In the genomic region with DNA sequence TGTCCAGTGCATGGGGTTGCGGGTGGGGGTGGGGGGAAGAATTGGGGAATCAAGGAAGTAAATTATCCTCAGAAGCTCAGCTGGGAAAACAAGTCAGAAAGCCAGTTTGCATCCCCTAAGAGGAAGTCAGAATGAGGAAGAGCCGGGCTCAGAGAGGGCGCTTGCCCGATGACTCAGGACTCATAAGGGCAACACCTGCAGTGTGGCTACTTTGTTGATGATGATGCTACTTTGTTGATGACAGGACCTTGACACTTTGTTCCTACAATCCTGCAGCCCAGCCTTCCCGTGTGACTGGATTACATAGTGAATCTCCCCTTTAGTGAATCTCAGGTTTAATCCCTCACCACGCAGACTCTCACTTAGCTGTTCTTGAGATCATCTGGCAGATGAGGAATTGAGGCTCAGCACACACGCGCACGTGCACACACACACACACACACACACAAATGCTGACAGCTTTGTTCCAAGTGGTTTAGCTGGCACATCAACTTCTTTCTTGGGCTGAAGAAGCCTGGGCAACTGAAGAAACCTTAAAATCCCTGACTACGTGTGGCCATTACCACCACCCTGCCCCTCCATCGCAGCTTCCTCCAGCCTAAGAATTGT, we compare ENCODE assay signal across 10 mouse cellular contexts. TPM values are rescaled to one million over a fixed set of nuclear protein-coding genes. Genes with fewer than 3 reads are reported as not detected.
A peak's percentile ranks its signal among the peaks of the same experiment; 100 is the strongest.
DNase-seq lines count a peak whose midpoint lies in the region; ATAC-seq and TF ChIP-seq lines count a peak whose summit lies in the region.
"Had no signal": no experiment of that assay in that cellular context is flagged by ENCODE, and none has a peak within 500 bp of the region (broad histone marks: within the 10 kb centered on the region; RNA-seq: fewer than 3 reads in every experiment).

No protein-coding gene starts in this region.

- no peaks in the 10 kb centered on the region for H3K36me3 ChIP-seq in forebrain, embryonic 10.5 days (replicated peaks)
- no peaks in the 10 kb centered on the region for H3K36me3 ChIP-seq in forebrain, embryonic 12.5 days (replicated peaks)
- no peaks in the 10 kb centered on the region for H3K36me3 ChIP-seq in neural tube, embryonic 15.5 days
- H3K36me3 ChIP-seq: hindbrain, embryonic 13.5 days had no signal

- H3K4me2 ChIP-seq in forebrain, embryonic 12.5 days: no peak overlapping the region
- H3K4me2 ChIP-seq in neural tube, embryonic 15.5 days: no peak overlapping the region
- H3K4me2 ChIP-seq: hindbrain, embryonic 13.5 days had no signal

- 90% methylated on average over 11 of the region's 11 CpGs for WGBS in forebrain, embryonic 10.5 days
- WGBS in forebrain, embryonic 12.5 days: 93% methylated on average over 11 of the region's 11 CpGs
- WGBS in neural tube, embryonic 15.5 days: 79% methylated on average over 11 of the region's 11 CpGs
- WGBS in cerebellum, adult 2 months: 74% methylated on average over 11 of the region's 11 CpGs

- peak overlapping the region; percentile 31; the same call in 1 of the 2 replicates for H3K27ac ChIP-seq in forebrain, embryonic 10.5 days
- H3K27ac ChIP-seq in forebrain, embryonic 12.5 days: no peak overlapping the region
- peak overlapping the region; percentile 68; the same call in 1 of the 2 replicates for H3K27ac ChIP-seq in layer of hippocampus, adult 2 months
- H3K27ac ChIP-seq in neural tube, embryonic 15.5 days (replicated peaks): peak overlapping the region; percentile 92
- no peak overlapping the region for H3K27ac ChIP-seq in cerebellum, adult 2 months (ENCODE audit: insufficient read depth, low read length)

- DNase-seq in forebrain, embryonic 10.5 days (ENCODE audit: extremely low spot score, low spot score): no peak
- no peak for DNase-seq in layer of hippocampus, adult 2 months (ENCODE audit: low spot score in 2 of 2)
- DNase-seq in layer of hippocampus, postnatal 10 days (ENCODE audit: low spot score in 2 of 2): no peak
- DNase-seq in cerebellum, adult 2 months: no peak
- DNase-seq in layer of hippocampus, adult 8-10 months (ENCODE audit: low spot score in 2 of 2): no peak
- DNase-seq: adrenal gland, adult 2 months had no signal

- no peak overlapping the region for H3K9ac ChIP-seq in forebrain, embryonic 12.5 days
- no peak overlapping the region for H3K9ac ChIP-seq in neural tube, embryonic 15.5 days (replicated peaks)

- peaks cover 73% of the 10 kb centered on the region for H3K4me1 ChIP-seq in forebrain, embryonic 10.5 days
- H3K4me1 ChIP-seq in forebrain, embryonic 12.5 days: peaks cover 54% of the 10 kb centered on the region
- peaks cover 67% of the 10 kb centered on the region for H3K4me1 ChIP-seq in neural tube, embryonic 15.5 days
- H3K4me1 ChIP-seq in cerebellum, adult 2 months (ENCODE audit: control insufficient read depth, insufficient read depth, low read length): peaks cover 75% of the 10 kb centered on the region

- no peak for TF ChIP-seq POLR2A in cerebellum, adult 2 months (IDR thresholded peaks at IDR 0.05; ENCODE audit: borderline replicate concordance, insufficient read depth, low read length)

- ATAC-seq in forebrain, embryonic 12.5 days (ENCODE audit: low FRiP score): no peak
- peak; percentile 58 to 77; a peak in 3 of 4 replicates for ATAC-seq in hematopoietic stem cell, adult 5-6 weeks (replicated peaks in 1 of 2; ENCODE audit: insufficient read depth in 1 of 2, low FRiP score in 2 of 2, low TSS enrichment in 1 of 2, low read depth in 1 of 2, poor library complexity in 2 of 2, severe bottlenecking in 2 of 2)
- ATAC-seq in neural tube, embryonic 15.5 days (ENCODE audit: low FRiP score): no peak

- H3K9me3 ChIP-seq in forebrain, embryonic 10.5 days: no peaks in the 10 kb centered on the region
- no peaks in the 10 kb centered on the region for H3K9me3 ChIP-seq in forebrain, embryonic 12.5 days
- H3K9me3 ChIP-seq in neural tube, embryonic 15.5 days (replicated peaks): no peaks in the 10 kb centered on the region
- H3K9me3 ChIP-seq: hindbrain, embryonic 13.5 days had no signal

- no peak overlapping the region for H3K4me3 ChIP-seq in forebrain, embryonic 10.5 days
- H3K4me3 ChIP-seq in forebrain, embryonic 12.5 days (replicated peaks): no peak overlapping the region
- H3K4me3 ChIP-seq in layer of hippocampus, adult 2 months: no peak overlapping the region
- H3K4me3 ChIP-seq in neural tube, embryonic 15.5 days (replicated peaks): no peak overlapping the region
- H3K4me3 ChIP-seq in cerebellum, adult 2 months (replicated peaks; ENCODE audit: insufficient read depth, low read depth, low read length): no peak overlapping the region
- H3K4me3 ChIP-seq: hindbrain, embryonic 13.5 days had no signal

- TF ChIP-seq CTCF in layer of hippocampus, adult 2 months (conservative IDR thresholded peaks at IDR 0.05): no peak
- no peak for TF ChIP-seq CTCF in cerebellum, adult 2 months (IDR thresholded peaks at IDR 0.05; ENCODE audit: borderline replicate concordance, insufficient read depth, low read depth, low read length)

- no peaks in the 10 kb centered on the region for H3K27me3 ChIP-seq in forebrain, embryonic 10.5 days (ENCODE audit: poor library complexity, severe bottlenecking)
- H3K27me3 ChIP-seq in forebrain, embryonic 12.5 days: no peaks in the 10 kb centered on the region; the same call in 1 of the 2 replicates
- no peaks in the 10 kb centered on the region for H3K27me3 ChIP-seq in neural tube, embryonic 15.5 days (replicated peaks)
- H3K27me3 ChIP-seq in cerebellum, adult 2 months (ENCODE audit: control insufficient read depth, insufficient read depth, low read length): no peaks in the 10 kb centered on the region
- H3K27me3 ChIP-seq: hindbrain, embryonic 13.5 days had no signal

RNA-seq across cellular contexts. Expression of a gene that starts 18.1 kb away (rescaled TPM):
- 10.7 and 11.7 TPM in 2 replicates for polyA plus RNA-seq in forebrain, embryonic 10.5 days (2016; fragmentation: Nextera tagmentation; extraction: Ambion mirVana)
- 11.8 and 15.1 TPM in 2 replicates for polyA plus RNA-seq in forebrain, embryonic 12.5 days (2016; fragmentation: Nextera tagmentation; extraction: Ambion mirVana)
- total RNA-seq in layer of hippocampus, adult 2 months (2021): 10 to 100 TPM; 34.8 to 40.8 TPM
- 10 to 100 TPM; 44.1 to 47.4 TPM for total RNA-seq in layer of hippocampus, postnatal 10 days (2021)
- 7.3 and 9.8 TPM in 2 replicates for total RNA-seq in hematopoietic stem cell, adult 5-6 weeks (2017)
- polyA plus RNA-seq in neural tube, embryonic 15.5 days (2015; fragmentation: Nextera tagmentation; extraction: Ambion mirVana): 20.9 and 21.7 TPM in 2 replicates
- 47.3 and 56.6 TPM in 2 replicates for polyA plus RNA-seq in cerebellum, adult 2 months (2012; rRNA removed)
- total RNA-seq in layer of hippocampus, adult 8-10 months (2022): 10 to 100 TPM; 38.2 to 43.8 (median 41.1) TPM

RNA-seq across cellular contexts. Expression of a gene that starts 18.4 kb away (rescaled TPM):
- polyA plus RNA-seq in forebrain, embryonic 10.5 days (2016; fragmentation: Nextera tagmentation; extraction: Ambion mirVana): 0.37 and 0.84 TPM in 2 replicates
- 1.3 and 1.4 TPM in 2 replicates for polyA plus RNA-seq in forebrain, embryonic 12.5 days (2016; fragmentation: Nextera tagmentation; extraction: Ambion mirVana)
- total RNA-seq in layer of hippocampus, adult 2 months (2021): 1 to 10 TPM in 1 of 2 experiments, under 1 TPM in 1; 1.00 to 1.2 TPM
- total RNA-seq in layer of hippocampus, postnatal 10 days (2021): 1 to 10 TPM in 1 of 2 experiments, under 1 TPM in 1; 0.91 to 1.2 TPM
- total RNA-seq in hematopoietic stem cell, adult 5-6 weeks (2017): not detected in 2 replicates
- polyA plus RNA-seq in neural tube, embryonic 15.5 days (2015; fragmentation: Nextera tagmentation; extraction: Ambion mirVana): 1.3 and 1.5 TPM in 2 replicates
- 1.8 and 2.0 TPM in 2 replicates for polyA plus RNA-seq in cerebellum, adult 2 months (2012; rRNA removed)
- total RNA-seq in layer of hippocampus, adult 8-10 months (2022): 1 to 10 TPM; 1.2 to 1.6 (median 1.5) TPM

RNA-seq across cellular contexts. Expression of a gene that starts 42.0 kb away (rescaled TPM):
- polyA plus RNA-seq in forebrain, embryonic 10.5 days (2016; fragmentation: Nextera tagmentation; extraction: Ambion mirVana): 16.5 and 17.8 TPM in 2 replicates
- polyA plus RNA-seq in forebrain, embryonic 12.5 days (2016; fragmentation: Nextera tagmentation; extraction: Ambion mirVana): 13.6 and 16.6 TPM in 2 replicates
- 10 to 100 TPM; 23.7 to 28.0 TPM for total RNA-seq in layer of hippocampus, adult 2 months (2021)
- 10 to 100 TPM; 24.1 to 27.3 TPM for total RNA-seq in layer of hippocampus, postnatal 10 days (2021)
- 1.8 TPM in 2 replicates for total RNA-seq in hematopoietic stem cell, adult 5-6 weeks (2017)
- polyA plus RNA-seq in neural tube, embryonic 15.5 days (2015; fragmentation: Nextera tagmentation; extraction: Ambion mirVana): 29.4 and 34.0 TPM in 2 replicates
- 43.7 and 47.3 TPM in 2 replicates for polyA plus RNA-seq in cerebellum, adult 2 months (2012; rRNA removed)
- 10 to 100 TPM; 22.1 to 27.3 (median 24.7) TPM for total RNA-seq in layer of hippocampus, adult 8-10 months (2022)

RNA-seq across cellular contexts. Expression of a gene that starts 42.1 kb away (rescaled TPM):
- 63.3 and 64.1 TPM in 2 replicates for polyA plus RNA-seq in forebrain, embryonic 10.5 days (2016; fragmentation: Nextera tagmentation; extraction: Ambion mirVana)
- 50.7 and 52.6 TPM in 2 replicates for polyA plus RNA-seq in forebrain, embryonic 12.5 days (2016; fragmentation: Nextera tagmentation; extraction: Ambion mirVana)
- 10 to 100 TPM; 36.8 to 37.2 TPM for total RNA-seq in layer of hippocampus, adult 2 months (2021)
- total RNA-seq in layer of hippocampus, postnatal 10 days (2021): 10 to 100 TPM; 45.0 to 45.1 TPM
- total RNA-seq in hematopoietic stem cell, adult 5-6 weeks (2017): 46.9 and 52.5 TPM in 2 replicates
- 35.7 and 42.0 TPM in 2 replicates for polyA plus RNA-seq in neural tube, embryonic 15.5 days (2015; fragmentation: Nextera tagmentation; extraction: Ambion mirVana)
- polyA plus RNA-seq in cerebellum, adult 2 months (2012; rRNA removed): 24.1 and 25.4 TPM in 2 replicates
- 10 to 100 TPM; 32.8 to 37.1 (median 35.7) TPM for total RNA-seq in layer of hippocampus, adult 8-10 months (2022)

RNA-seq across cellular contexts. Expression of a gene that starts 59.4 kb away (rescaled TPM):
- polyA plus RNA-seq in forebrain, embryonic 10.5 days (2016; fragmentation: Nextera tagmentation; extraction: Ambion mirVana): 3.7 and 4.4 TPM in 2 replicates
- polyA plus RNA-seq in forebrain, embryonic 12.5 days (2016; fragmentation: Nextera tagmentation; extraction: Ambion mirVana): 2.3 and 2.8 TPM in 2 replicates
- 10 to 100 TPM in 1 of 2 experiments, 1 to 10 TPM in 1; 8.7 to 12.1 TPM for total RNA-seq in layer of hippocampus, adult 2 months (2021)
- 1 to 10 TPM; 5.5 to 5.7 TPM for total RNA-seq in layer of hippocampus, postnatal 10 days (2021)
- total RNA-seq in hematopoietic stem cell, adult 5-6 weeks (2017): 8.4 and 13.2 TPM in 2 replicates
- polyA plus RNA-seq in neural tube, embryonic 15.5 days (2015; fragmentation: Nextera tagmentation; extraction: Ambion mirVana): 2.8 and 4.4 TPM in 2 replicates
- polyA plus RNA-seq in cerebellum, adult 2 months (2012; rRNA removed): 8.2 TPM in 2 replicates
- 10 to 100 TPM in 1 of 4 experiments, 1 to 10 TPM in 3; 9.6 to 10.8 (median 9.8) TPM for total RNA-seq in layer of hippocampus, adult 8-10 months (2022)

Comparison
In these comparisons a context has a peak if more than half of its experiments do, and no peak if none do; other contexts are left out.
1. H3K27ac ChIP-seq: peak in forebrain, embryonic 10.5 days (single experiment), layer of hippocampus, adult 2 months (single experiment) and neural tube, embryonic 15.5 days (single experiment); none in forebrain, embryonic 12.5 days (single experiment) and cerebellum, adult 2 months (single experiment).
2. ATAC-seq: peak in hematopoietic stem cell, adult 5-6 weeks (2 of 2); none in forebrain, embryonic 12.5 days (single experiment) and neural tube, embryonic 15.5 days (single experiment).